Mouse (Mus musculus) liver, postnatal 0 days (tissue): ENCODE results near the gene Pde4c.

Experiments used
- CTCF ChIP-seq: sonication (generic); IDR thresholded peaks from 2 replicates; pipeline ENCODE4 v1.5.1; 2016; ENCODE audit warnings: antibody characterized with exemption, low read depth
- EP300 ChIP-seq: IDR thresholded peaks from 2 replicates; pipeline ENCODE4 v1.6.1; 2016; ENCODE audit warnings: antibody characterized with exemption, low read depth, mild to moderate bottlenecking

DNA sequence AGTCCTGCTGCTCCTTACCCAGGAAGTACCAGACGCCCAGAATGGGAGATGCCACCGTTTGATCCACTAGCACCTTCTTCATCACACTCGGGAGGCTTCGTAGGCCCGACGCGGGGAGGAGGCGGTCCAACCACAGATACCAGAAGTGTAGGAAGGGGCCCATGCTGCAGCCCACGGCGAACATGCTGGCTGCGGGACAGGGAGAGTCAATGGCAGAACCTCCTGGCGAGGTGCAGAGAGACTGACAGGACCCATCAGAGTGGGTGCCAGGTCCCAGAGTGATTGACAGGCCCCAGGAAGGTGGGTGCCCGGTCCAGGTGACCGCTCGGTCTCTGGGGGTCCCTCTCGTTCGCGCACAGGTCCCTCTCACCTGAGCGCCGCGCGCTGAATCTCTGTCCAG, 36.8 kb downstream of the Pde4c start:
- no peak for TF ChIP-seq CTCF
- no peak for TF ChIP-seq EP300
